Mouse (Mus musculus) midbrain, postnatal 0 days (tissue): ENCODE data around the gene Kcnk4. TPM values are rescaled to one million over a fixed set of nuclear protein-coding genes. Genes with fewer than 3 reads are reported as not detected.

Source experiments
- ATAC-seq: fragments of 200-750 bp; cut with Nextera tagmentation; 2 replicates; pipeline ENCODE4 v1.8.0; 2017; ENCODE audit warnings: moderate number of reproducible peaks, mild to moderate bottlenecking, moderate TSS enrichment, moderate library complexity; ENCODE audit not compliant: low FRiP score
- DNase-seq: peaks from one replicate; pipeline ENCODE4 v3.0.0-alpha.2; 2015; ENCODE audit warnings: low spot score
- H3K27ac ChIP-seq: fragments of 300-500 bp; sonication (generic); 2 replicates; pipeline ENCODE4 v1.5.1; 2014; ENCODE audit warnings: low read depth, mild to moderate bottlenecking, low read length, mixed read lengths
- H3K27me3 ChIP-seq: fragments of 300-500 bp; sonication (generic); 2 replicates; pipeline ENCODE4 v1.6.1; 2014; ENCODE audit warnings: low read length, control low read depth, mixed read lengths; ENCODE audit not compliant: insufficient read depth
- H3K36me3 ChIP-seq: fragments of 300-500 bp; sonication (generic); 2 replicates; pipeline ENCODE4 v1.6.1; 2014; ENCODE audit warnings: low read length, control low read depth, mixed read lengths; ENCODE audit not compliant: insufficient read depth
- H3K4me1 ChIP-seq: fragments of 300-500 bp; sonication (generic); 2 replicates; pipeline ENCODE4 v1.6.1; 2014; ENCODE audit warnings: mild to moderate bottlenecking, control low read depth, antibody characterized with exemption, low read length, mixed read lengths; ENCODE audit not compliant: insufficient read depth
- H3K4me2 ChIP-seq: fragments of 300-500 bp; sonication (generic); 2 replicates; pipeline ENCODE4 v1.6.1; 2014; ENCODE audit warnings: low read depth, mild to moderate bottlenecking, low read length, mixed read lengths; ENCODE audit not compliant: poor library complexity, severe bottlenecking
- H3K4me3 ChIP-seq: fragments of 300-500 bp; sonication (generic); 2 replicates; pipeline ENCODE4 v1.5.1; 2014; ENCODE audit warnings: low read depth, mild to moderate bottlenecking, low read length, moderate library complexity
- H3K9ac ChIP-seq: fragments of 300-500 bp; sonication (generic); replicated peaks from 2 replicates; pipeline ENCODE4 v1.6.1; 2014; ENCODE audit warnings: mild to moderate bottlenecking, low read length, moderate library complexity, mixed read lengths; ENCODE audit not compliant: poor library complexity, severe bottlenecking
- H3K9me3 ChIP-seq: fragments of 300-500 bp; sonication (generic); 2 replicates; pipeline ENCODE4 v1.6.1; 2016; ENCODE audit warnings: low read length, control low read depth
- CTCF ChIP-seq: IDR thresholded peaks from 2 replicates; pipeline ENCODE4 v1.5.1; 2016; ENCODE audit warnings: antibody characterized with exemption, mild to moderate bottlenecking
- WGBS: fragments of 180-500 bp; shearing (Covaris S2); extraction: QIAGEN DNeasy Blood & Tissue Kit; methylation state at CpG from one replicate; pipeline ENCODE4 v1.1.7; 2014; 5-methylcytosine and 5-hydroxymethylcytosine counted together
- polyA plus RNA-seq: library from polyadenylated mRNA; unstranded; fragments of >200 nt; fragmentation: Nextera tagmentation; extraction: Ambion mirVana; gene quantifications from 2 replicates; pipeline ENCODE4 v1.2.1, GENCODE M21; 2015
- total RNA-seq: library from RNA; depleted of rRNA; stranded (reverse); fragments of >200 nt; gene quantifications from 2 replicates; pipeline ENCODE4 v1.2.3, GENCODE M21; 2014

Kcnk4 gene
- total and polyA plus RNA-seq, 2 experiments from 2014 or later: 13.6 to 18.0 TPM

DNA sequence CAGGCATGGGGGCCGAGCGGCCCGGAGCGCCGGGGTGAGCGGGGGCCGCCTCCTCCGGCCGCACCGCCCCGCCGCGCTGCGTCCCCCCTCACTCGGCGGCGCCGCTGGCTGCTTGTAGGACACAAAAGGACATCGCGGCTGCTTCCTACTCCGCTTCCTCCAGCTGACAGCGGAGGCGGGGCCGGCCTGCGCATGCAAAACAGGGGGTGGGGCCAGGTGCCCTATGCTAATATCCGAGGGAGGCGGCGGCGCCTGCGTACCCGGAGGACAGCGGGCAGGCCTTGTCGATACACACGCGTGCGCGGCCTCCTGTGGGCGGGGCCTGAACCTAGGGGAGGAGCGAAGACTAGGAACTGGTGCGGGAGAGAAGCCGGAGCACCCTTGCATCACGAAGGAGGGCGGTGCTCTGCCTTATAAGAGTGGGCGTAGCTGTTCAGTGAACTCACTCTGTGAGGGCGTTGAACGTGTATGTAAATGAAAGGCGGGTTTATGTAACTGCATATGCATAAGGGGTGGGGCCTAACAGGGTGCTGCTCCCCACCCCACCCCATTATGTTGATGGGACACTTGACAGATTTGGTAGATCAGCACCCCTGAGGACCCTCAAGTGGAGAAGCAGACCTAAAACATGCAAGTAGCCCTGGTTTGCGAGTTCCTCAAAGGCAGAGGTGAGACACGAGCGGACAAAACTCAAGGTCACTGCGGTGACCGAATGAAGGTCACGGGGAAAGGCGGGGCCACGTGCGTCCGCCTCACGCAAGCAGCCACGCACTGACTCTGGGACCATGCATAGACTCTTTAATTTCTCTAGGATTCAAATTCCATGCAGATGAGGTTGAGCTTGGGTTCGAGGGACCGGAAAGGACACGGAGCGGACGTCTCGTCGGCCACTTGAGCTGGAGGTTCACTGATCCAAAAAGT, 12.4 kb downstream of the Kcnk4 start, which contains the start of gene Esrra:
Gene Esrra (minus strand): TSS at position 167 of the 921 bp plus-strand sequence.
- peak within 1 kb of the TSS; percentile 83 for H3K4me3 ChIP-seq
- DNase-seq (peak; percentile 99), ATAC-seq (peak; percentile 93)
- H3K27ac ChIP-seq: peak within 1 kb of the TSS; percentile 74
- H3K4me1 ChIP-seq: peaks cover 16% of the 10 kb centered on the region
- H3K36me3 ChIP-seq: no peaks in the 10 kb centered on the region
- H3K9ac ChIP-seq: peak within 1 kb of the TSS; percentile 84
- under 1% methylated on average over 56 of the region's 66 CpGs for WGBS
- peak within 1 kb of the TSS; percentile 84 for H3K4me2 ChIP-seq
- H3K9me3 ChIP-seq: no peaks in the 10 kb centered on the region
- TF ChIP-seq CTCF: no peak
- peaks cover 36% of the 10 kb centered on the region for H3K27me3 ChIP-seq

DNA sequence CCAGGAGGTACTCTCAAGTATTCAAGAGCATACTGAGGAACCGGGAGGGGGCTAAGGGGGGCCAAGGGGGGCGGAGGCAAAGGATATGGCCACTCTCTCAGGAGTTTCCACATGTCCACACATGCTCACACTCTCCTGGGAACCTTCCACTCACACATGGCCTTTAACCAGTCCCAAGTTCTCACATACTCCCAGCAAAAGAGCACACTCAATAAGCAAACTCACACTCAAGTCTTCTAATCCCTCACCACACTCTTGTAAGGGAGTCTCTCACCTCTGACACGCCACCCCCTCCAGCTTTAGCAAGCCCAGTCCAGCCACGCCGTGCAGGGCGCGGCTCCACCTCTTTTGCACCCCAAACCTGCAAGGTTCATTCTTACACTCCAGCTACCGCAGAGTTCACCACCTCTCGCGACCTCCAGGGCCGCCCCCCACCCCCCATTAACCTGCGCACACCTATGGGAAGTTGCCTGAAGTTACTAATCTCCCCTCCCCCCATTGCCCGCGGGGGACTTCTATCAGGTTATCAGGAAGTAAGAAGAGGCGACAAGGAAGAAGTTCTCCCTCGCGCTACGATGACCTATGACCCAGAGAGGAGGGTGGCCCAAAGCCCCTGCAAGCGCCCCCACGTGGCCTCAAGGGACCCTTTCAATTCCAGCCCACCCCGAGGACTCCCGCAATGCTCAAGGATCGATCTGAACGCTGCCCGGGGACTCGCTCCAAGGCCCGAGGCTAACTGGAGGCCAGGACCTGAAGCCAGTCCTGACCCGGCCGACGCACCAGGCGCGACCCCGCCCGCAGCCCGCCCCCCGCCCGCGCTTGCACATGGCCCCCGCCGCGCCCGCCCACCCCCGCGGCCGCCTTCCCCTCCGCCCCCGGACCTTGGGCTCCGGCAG, 13.3 kb downstream of the Kcnk4 start:
- peak overlapping the region; percentile 83 for H3K4me3 ChIP-seq
- H3K27me3 ChIP-seq: peaks cover 28% of the 10 kb centered on the region
- WGBS: 3% methylated on average over 32 of the region's 48 CpGs
- ATAC-seq (peak; percentile 3), DNase-seq (peak; percentile 40)
- H3K9ac ChIP-seq: peak overlapping the region; percentile 84
- TF ChIP-seq CTCF: peak; percentile 33; the same call in 1 of the 2 replicates
- no peaks in the 10 kb centered on the region for H3K36me3 ChIP-seq
- peak overlapping the region; percentile 84 for H3K4me2 ChIP-seq
- H3K4me1 ChIP-seq: peaks cover 16% of the 10 kb centered on the region
- H3K27ac ChIP-seq: peak overlapping the region; percentile 74
- H3K9me3 ChIP-seq: no peaks in the 10 kb centered on the region

DNA sequence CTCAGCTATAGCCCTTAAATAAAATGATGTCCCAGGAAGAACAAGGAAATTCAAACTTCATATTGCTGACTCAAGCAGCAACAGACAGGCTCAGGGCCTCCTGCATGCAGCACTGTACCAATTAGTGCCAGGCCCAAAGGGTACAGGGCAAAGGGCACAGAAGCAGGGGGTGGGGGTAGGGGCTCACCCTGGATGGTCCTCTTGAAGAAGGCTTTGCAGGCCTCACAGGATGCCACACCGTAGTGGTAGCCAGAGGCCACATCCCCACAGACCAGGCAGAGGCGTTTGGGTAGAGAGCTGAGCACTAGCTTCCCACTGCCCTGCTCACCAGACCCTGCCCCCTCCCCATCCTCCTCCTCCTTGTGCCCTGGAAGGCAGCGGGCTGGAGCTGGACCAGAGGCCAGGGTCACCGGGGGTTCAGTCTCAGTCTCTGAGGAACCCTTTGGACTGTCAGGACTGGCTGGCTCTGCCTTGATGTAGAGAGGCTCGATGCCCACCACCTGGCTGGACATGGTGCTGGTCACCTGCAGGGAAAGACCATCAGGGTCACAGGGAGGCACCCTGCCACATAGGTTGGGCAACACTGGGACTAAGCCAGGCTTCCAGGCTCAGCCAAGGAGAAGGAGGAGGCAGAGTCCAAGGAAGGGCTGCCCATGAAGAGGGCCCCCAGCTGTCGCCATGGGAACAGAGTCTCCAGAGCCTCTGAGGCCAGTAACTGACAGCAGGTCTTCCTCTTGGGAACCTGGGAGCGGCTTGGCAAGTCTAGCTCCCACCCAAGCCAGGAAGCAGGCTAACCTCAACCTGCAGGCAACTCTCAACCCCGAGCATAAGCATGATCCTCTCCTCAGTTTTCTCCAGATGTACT, 14.2 kb downstream of the Kcnk4 start:
- Histone ChIP-seq H3K9ac (peak overlapping the region; percentile 29; the same call in 1 of the 2 replicates), H3K36me3 (no peaks in the 10 kb centered on the region), H3K4me2 (peak overlapping the region; percentile 84), H3K27me3 (peaks cover 19% of the 10 kb centered on the region), H3K27ac (no peak overlapping the region), H3K9me3 (no peaks in the 10 kb centered on the region), H3K4me3 (peak overlapping the region; percentile 83), H3K4me1 (peaks cover 16% of the 10 kb centered on the region)
- no peak for TF ChIP-seq CTCF
- DNase-seq: peak; percentile 27
- ATAC-seq: no peak
- WGBS: 45% methylated on average over 8 of the region's 8 CpGs

DNA sequence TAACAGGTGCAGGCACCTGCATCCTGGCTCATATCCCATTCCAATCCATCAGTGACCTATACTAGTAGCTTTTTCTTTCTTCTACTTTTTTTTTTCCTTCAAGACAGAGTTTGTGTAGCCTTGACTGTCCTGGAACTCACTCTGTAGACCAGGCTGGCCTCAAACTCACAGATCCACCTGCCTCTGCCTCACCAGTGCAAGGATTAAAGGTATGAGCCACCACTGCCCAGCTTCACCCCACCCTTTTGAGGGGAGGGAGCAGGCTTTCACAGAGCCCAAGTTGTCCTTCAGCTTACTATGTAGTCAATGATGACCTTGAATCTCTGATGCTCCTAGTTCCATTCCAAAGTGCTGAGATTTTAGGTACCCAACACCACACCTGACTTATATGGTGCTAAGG, 14.9 kb downstream of the Kcnk4 start:
- Histone ChIP-seq H3K36me3 (no peaks in the 10 kb centered on the region), H3K27ac (no peak overlapping the region), H3K4me1 (peaks cover 16% of the 10 kb centered on the region), H3K4me2 (no peak overlapping the region), H3K9me3 (no peaks in the 10 kb centered on the region), H3K27me3 (peaks cover 13% of the 10 kb centered on the region), H3K4me3 (no peak overlapping the region), H3K9ac (0 out of 2 replicates have a peak overlapping the region, but pooled peaks have one; percentile 29)
- DNase-seq: no peak
- no peak for TF ChIP-seq CTCF
- ATAC-seq: no peak

DNA sequence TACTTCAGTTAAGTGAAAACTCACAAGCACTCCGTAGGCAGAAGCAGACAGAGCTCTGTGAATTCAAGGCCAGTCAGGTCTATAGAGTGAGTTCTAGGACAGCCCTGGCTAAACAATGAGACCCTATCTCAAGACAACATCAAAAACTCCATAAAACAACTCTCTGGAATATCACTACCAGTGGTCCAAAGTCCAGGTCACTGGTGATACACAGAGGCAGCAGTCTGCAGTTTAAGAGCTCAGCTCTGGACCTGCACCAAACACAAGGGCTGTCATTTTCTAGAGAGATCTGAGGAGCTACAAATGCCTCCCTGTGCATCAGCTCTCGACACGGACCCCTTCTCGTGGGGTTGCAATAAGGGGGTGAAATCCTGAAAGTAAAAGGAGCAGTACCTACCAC, 16.0 kb downstream of the Kcnk4 start:
- H3K27ac ChIP-seq: no peak overlapping the region
- H3K4me3 ChIP-seq: no peak overlapping the region
- peaks cover 16% of the 10 kb centered on the region for H3K4me1 ChIP-seq
- peaks cover 4% of the 10 kb centered on the region for H3K27me3 ChIP-seq
- WGBS: 93% methylated on average over 4 of the region's 4 CpGs
- ATAC-seq: no peak
- peaks cover 8% of the 10 kb centered on the region; the same call in 1 of the 2 replicates for H3K36me3 ChIP-seq
- H3K9ac ChIP-seq: no peak overlapping the region
- DNase-seq: no peak
- no peaks in the 10 kb centered on the region for H3K9me3 ChIP-seq
- no peak for TF ChIP-seq CTCF
- no peak overlapping the region for H3K4me2 ChIP-seq
